Mouse (Mus musculus): ENCODE results near the gene Arpc1b. TPM values are rescaled to one million over a fixed set of nuclear protein-coding genes. Genes with fewer than 3 reads are reported as not detected.

Gene Arpc1b
- polyA plus RNA-seq, 1 experiment from 2014 or later: 222 TPM

- Histone ChIP-seq H3K4me2 (ENCODE audit: low read depth, low read length) (no peak overlapping the region), H3K9ac (ENCODE audit: low read depth, low read length) (no peak overlapping the region), H3K27me3 (replicated peaks; ENCODE audit: control insufficient read depth, insufficient read depth, low read length) (no peaks in the 10 kb centered on the region), H3K9me3 (ENCODE audit: control insufficient read depth, low read length) (no peaks in the 10 kb centered on the region), H3K4me1 (ENCODE audit: control insufficient read depth, insufficient read depth, low read length) (no peaks in the 10 kb centered on the region), H3K27ac (replicated peaks; ENCODE audit: low read depth, low read length) (no peak overlapping the region), H3K36me3 (ENCODE audit: control insufficient read depth, insufficient read depth, low read length) (peaks cover 99% of the 10 kb centered on the region), H3K4me3 (ENCODE audit: low read depth, low read length) (no peak overlapping the region)
- whole genome bisulfite sequencing: 91% methylated on average over 6 of the region's 6 CpGs
- DNase-seq (ENCODE audit: low spot score): no peak
- no peak for ATAC-seq (ENCODE audit: low read depth)
Measured at GRCm38 (mm10) chr5:145149294-145149693, 35.3 kb downstream of the Arpc1b start.

GRCm38 (mm10) chr5:145152690-145153089, 38.7 kb downstream of the Arpc1b start:
- H3K9me3 ChIP-seq (ENCODE audit: control insufficient read depth, low read length): no peaks in the 10 kb centered on the region
- no peaks in the 10 kb centered on the region for H3K27me3 ChIP-seq (replicated peaks; ENCODE audit: control insufficient read depth, insufficient read depth, low read length)
- no peak overlapping the region for H3K9ac ChIP-seq (ENCODE audit: low read depth, low read length)
- no peaks in the 10 kb centered on the region for H3K4me1 ChIP-seq (ENCODE audit: control insufficient read depth, insufficient read depth, low read length)
- peaks cover 92% of the 10 kb centered on the region for H3K36me3 ChIP-seq (ENCODE audit: control insufficient read depth, insufficient read depth, low read length)
- ATAC-seq (ENCODE audit: low read depth): no peak
- no peak for DNase-seq (ENCODE audit: low spot score)
- WGBS: 94% methylated on average over 5 of the region's 5 CpGs
- H3K4me2 ChIP-seq (ENCODE audit: low read depth, low read length): no peak overlapping the region
- H3K4me3 ChIP-seq (ENCODE audit: low read depth, low read length): no peak overlapping the region
- H3K27ac ChIP-seq (replicated peaks; ENCODE audit: low read depth, low read length): no peak overlapping the region

- 95% methylated on average over 14 of the region's 14 CpGs for WGBS
- peaks cover 70% of the 10 kb centered on the region for H3K36me3 ChIP-seq (ENCODE audit: control insufficient read depth, insufficient read depth, low read length)
- H3K4me1 ChIP-seq (ENCODE audit: control insufficient read depth, insufficient read depth, low read length): peaks cover 4% of the 10 kb centered on the region; the same call in 1 of the 2 replicates
- ATAC-seq (ENCODE audit: low read depth) (no peak), DNase-seq (ENCODE audit: low spot score) (no peak)
- H3K4me2 ChIP-seq (ENCODE audit: low read depth, low read length): no peak overlapping the region
- no peak overlapping the region for H3K4me3 ChIP-seq (ENCODE audit: low read depth, low read length)
- no peaks in the 10 kb centered on the region for H3K9me3 ChIP-seq (ENCODE audit: control insufficient read depth, low read length)
- H3K27ac ChIP-seq (replicated peaks; ENCODE audit: low read depth, low read length): no peak overlapping the region
- H3K9ac ChIP-seq (ENCODE audit: low read depth, low read length): no peak overlapping the region
- H3K27me3 ChIP-seq (replicated peaks; ENCODE audit: control insufficient read depth, insufficient read depth, low read length): no peaks in the 10 kb centered on the region
Measured at GRCm38 (mm10) chr5:145161361-145161760, 47.3 kb downstream of the Arpc1b start.

GRCm38 (mm10) chr5:145164710-145165109, 50.7 kb downstream of the Arpc1b start:
- ATAC-seq (ENCODE audit: low read depth) (no peak), DNase-seq (ENCODE audit: low spot score) (no peak)
- H3K27ac ChIP-seq (replicated peaks; ENCODE audit: low read depth, low read length): no peak overlapping the region
- WGBS: 56% methylated on average over 3 of the region's 3 CpGs
- H3K4me1 ChIP-seq (ENCODE audit: control insufficient read depth, insufficient read depth, low read length): peaks cover 15% of the 10 kb centered on the region; the same call in 1 of the 2 replicates
- H3K9ac ChIP-seq (ENCODE audit: low read depth, low read length): 0 out of 2 replicates have a peak overlapping the region, but pooled peaks have one; percentile 15
- H3K36me3 ChIP-seq (ENCODE audit: control insufficient read depth, insufficient read depth, low read length): peaks cover 47% of the 10 kb centered on the region
- no peak overlapping the region for H3K4me2 ChIP-seq (ENCODE audit: low read depth, low read length)
- no peaks in the 10 kb centered on the region for H3K9me3 ChIP-seq (ENCODE audit: control insufficient read depth, low read length)
- no peak overlapping the region for H3K4me3 ChIP-seq (ENCODE audit: low read depth, low read length)
- no peaks in the 10 kb centered on the region for H3K27me3 ChIP-seq (replicated peaks; ENCODE audit: control insufficient read depth, insufficient read depth, low read length)

- DNase-seq (ENCODE audit: low spot score) (no peak), ATAC-seq (ENCODE audit: low read depth) (no peak)
- no peak overlapping the region for H3K27ac ChIP-seq (replicated peaks; ENCODE audit: low read depth, low read length)
- H3K27me3 ChIP-seq (replicated peaks; ENCODE audit: control insufficient read depth, insufficient read depth, low read length): no peaks in the 10 kb centered on the region
- H3K9ac ChIP-seq (ENCODE audit: low read depth, low read length): 0 out of 2 replicates have a peak overlapping the region, but pooled peaks have one; percentile 15
- H3K9me3 ChIP-seq (ENCODE audit: control insufficient read depth, low read length): no peaks in the 10 kb centered on the region
- H3K4me3 ChIP-seq (ENCODE audit: low read depth, low read length): no peak overlapping the region
- no peak overlapping the region for H3K4me2 ChIP-seq (ENCODE audit: low read depth, low read length)
- H3K36me3 ChIP-seq (ENCODE audit: control insufficient read depth, insufficient read depth, low read length): peaks cover 46% of the 10 kb centered on the region
- 80% methylated on average over 15 of the region's 15 CpGs for WGBS
- peaks cover 15% of the 10 kb centered on the region; the same call in 1 of the 2 replicates for H3K4me1 ChIP-seq (ENCODE audit: control insufficient read depth, insufficient read depth, low read length)
Measured at GRCm38 (mm10) chr5:145165184-145165583, 51.2 kb downstream of the Arpc1b start.

GRCm38 (mm10) chr5:145166536-145167305, 52.7 kb downstream of the Arpc1b start, which contains the start of the genes Ptcd1 and Cpsf4:
TSS of gene Ptcd1 (minus strand) at chr5:145167108.
TSS of gene Cpsf4 (plus strand) at chr5:145167213.
- Histone ChIP-seq H3K9ac (ENCODE audit: low read depth, low read length) (peak within 1 kb of the TSS; percentile 94), H3K4me2 (ENCODE audit: low read depth, low read length) (peak within 1 kb of the TSS; percentile 96), H3K36me3 (ENCODE audit: control insufficient read depth, insufficient read depth, low read length) (peaks cover 52% of the 10 kb centered on the region), H3K27ac (replicated peaks; ENCODE audit: low read depth, low read length) (peak within 1 kb of the TSS; percentile 79), H3K4me1 (ENCODE audit: control insufficient read depth, insufficient read depth, low read length) (peaks cover 15% of the 10 kb centered on the region; the same call in 1 of the 2 replicates), H3K9me3 (ENCODE audit: control insufficient read depth, low read length) (no peaks in the 10 kb centered on the region), H3K27me3 (replicated peaks; ENCODE audit: control insufficient read depth, insufficient read depth, low read length) (no peaks in the 10 kb centered on the region), H3K4me3 (ENCODE audit: low read depth, low read length) (peak within 1 kb of the TSS; percentile 93)
- ATAC-seq (ENCODE audit: low read depth): peak; percentile 96
- WGBS: 1% methylated on average over 34 of the region's 51 CpGs
- peak; percentile 100 for DNase-seq (ENCODE audit: low spot score)

GRCm38 (mm10) chr5:145167306-145167661, 53.3 kb downstream of the Arpc1b start:
- Histone ChIP-seq H3K36me3 (ENCODE audit: control insufficient read depth, insufficient read depth, low read length) (peaks cover 53% of the 10 kb centered on the region), H3K27ac (replicated peaks; ENCODE audit: low read depth, low read length) (peak overlapping the region; percentile 79), H3K9ac (ENCODE audit: low read depth, low read length) (peak overlapping the region; percentile 94), H3K9me3 (ENCODE audit: control insufficient read depth, low read length) (no peaks in the 10 kb centered on the region), H3K27me3 (replicated peaks; ENCODE audit: control insufficient read depth, insufficient read depth, low read length) (no peaks in the 10 kb centered on the region), H3K4me2 (ENCODE audit: low read depth, low read length) (peak overlapping the region; percentile 96), H3K4me1 (ENCODE audit: control insufficient read depth, insufficient read depth, low read length) (peaks cover 15% of the 10 kb centered on the region; the same call in 1 of the 2 replicates), H3K4me3 (ENCODE audit: low read depth, low read length) (peak overlapping the region; percentile 93)
- WGBS: 3% methylated on average over 10 of the region's 28 CpGs
- ATAC-seq (ENCODE audit: low read depth) (peak; percentile 36), DNase-seq (ENCODE audit: low spot score) (peak; percentile 40)

- Histone ChIP-seq H3K27me3 (replicated peaks; ENCODE audit: control insufficient read depth, insufficient read depth, low read length) (no peaks in the 10 kb centered on the region), H3K9me3 (ENCODE audit: control insufficient read depth, low read length) (no peaks in the 10 kb centered on the region), H3K27ac (replicated peaks; ENCODE audit: low read depth, low read length) (no peak overlapping the region), H3K36me3 (ENCODE audit: control insufficient read depth, insufficient read depth, low read length) (peaks cover 98% of the 10 kb centered on the region), H3K9ac (ENCODE audit: low read depth, low read length) (no peak overlapping the region), H3K4me3 (ENCODE audit: low read depth, low read length) (no peak overlapping the region), H3K4me1 (ENCODE audit: control insufficient read depth, insufficient read depth, low read length) (no peaks in the 10 kb centered on the region), H3K4me2 (ENCODE audit: low read depth, low read length) (no peak overlapping the region)
- WGBS: 84% methylated on average over 18 of the region's 18 CpGs
- ATAC-seq (ENCODE audit: low read depth) (no peak), DNase-seq (ENCODE audit: low spot score) (no peak)
Measured at GRCm38 (mm10) chr5:145178461-145178980, 64.5 kb downstream of the Arpc1b start.
